Mouse (Mus musculus): ENCODE data around the gene Rarres1.

Gene Rarres1

GRCm38 (mm10) chr3:67515274-67515801 lies at the start of gene Rarres1:
Gene Rarres1, minus strand, starts transcription at chr3:67515523.
- no peak for DNase-seq (ENCODE audit: low read depth, low spot score)

DNA sequence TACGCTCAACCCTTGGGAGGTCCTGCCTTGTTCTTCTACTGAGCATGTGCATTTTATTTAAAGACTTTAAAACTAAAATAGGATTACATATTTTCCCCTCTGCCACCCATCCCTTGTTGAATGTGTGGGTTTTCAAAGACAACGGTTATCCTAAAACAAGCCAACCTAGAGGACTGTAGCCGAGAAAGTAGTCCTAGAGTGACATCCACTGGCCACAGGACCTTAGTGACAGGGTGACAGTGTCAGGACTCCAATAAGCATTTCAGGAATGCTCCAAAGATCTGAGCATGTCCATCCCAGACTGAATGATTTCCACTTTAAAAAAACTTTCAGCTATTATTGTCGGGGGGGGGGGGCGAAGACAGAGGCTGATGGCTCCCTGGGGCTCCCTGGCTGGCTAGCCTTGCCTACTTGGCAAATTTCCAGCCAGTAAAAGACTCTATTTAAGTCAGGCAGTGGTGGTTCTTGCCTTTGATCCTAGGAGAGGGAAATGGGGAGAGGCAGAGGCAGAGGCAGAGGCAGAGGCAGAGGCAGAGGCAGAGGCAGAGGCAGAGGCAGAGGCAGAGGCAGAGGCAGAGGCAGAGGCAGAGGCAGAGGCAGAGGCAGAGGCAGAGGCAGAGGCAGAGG lies 49.5 kb upstream of the Rarres1 start:
- no peak for DNase-seq (ENCODE audit: low read depth, low spot score)

GRCm38 (mm10) chr3:67557718-67558354 lies 42.5 kb upstream of the Rarres1 start:
- no peak for DNase-seq (ENCODE audit: low read depth, low spot score)

DNA sequence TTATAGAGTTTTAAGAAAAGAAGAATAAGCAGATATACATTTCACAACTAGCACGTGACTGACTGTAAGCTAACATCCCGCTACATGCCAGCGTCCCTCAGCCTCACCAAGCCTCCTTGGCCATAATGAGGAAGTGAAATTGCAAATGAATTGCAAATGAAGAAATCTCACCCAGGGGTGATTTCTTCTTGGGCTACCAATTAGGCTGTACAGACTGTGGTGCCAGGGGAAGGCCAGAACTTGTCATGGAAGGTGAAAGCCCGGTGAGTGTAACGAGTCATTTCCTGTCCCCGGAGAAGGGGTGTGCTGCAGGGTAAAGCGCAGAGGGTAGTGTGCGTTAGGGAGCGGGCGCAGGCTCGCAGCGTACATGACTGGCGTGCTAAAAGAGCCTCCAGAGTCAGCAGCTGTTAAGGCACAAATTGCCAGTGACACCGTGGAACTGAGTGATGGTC lies 41.9 kb upstream of the Rarres1 start:
- no peak for DNase-seq (ENCODE audit: low read depth, low spot score)

DNA sequence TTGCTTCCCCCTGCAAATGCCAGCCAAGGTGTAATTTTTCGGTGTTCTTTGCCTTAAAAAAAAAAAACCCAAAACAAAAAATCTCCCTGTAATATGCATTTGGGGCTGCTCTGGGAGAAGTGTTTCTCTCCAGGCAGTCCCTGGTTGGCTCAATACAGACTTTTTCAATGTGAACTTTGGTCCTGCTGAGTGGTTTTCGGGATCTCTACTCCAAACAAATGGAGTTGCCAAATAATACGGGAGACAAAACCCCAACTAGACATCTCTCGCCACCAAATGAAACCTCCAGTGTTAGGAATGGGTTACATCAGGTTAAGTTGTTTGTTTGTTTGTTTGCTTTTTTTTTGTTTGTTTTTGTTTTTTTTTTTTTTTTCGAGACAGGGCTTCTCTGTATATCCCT lies 39.9 kb upstream of the Rarres1 start:
- no peak for DNase-seq (ENCODE audit: low read depth, low spot score)

DNA sequence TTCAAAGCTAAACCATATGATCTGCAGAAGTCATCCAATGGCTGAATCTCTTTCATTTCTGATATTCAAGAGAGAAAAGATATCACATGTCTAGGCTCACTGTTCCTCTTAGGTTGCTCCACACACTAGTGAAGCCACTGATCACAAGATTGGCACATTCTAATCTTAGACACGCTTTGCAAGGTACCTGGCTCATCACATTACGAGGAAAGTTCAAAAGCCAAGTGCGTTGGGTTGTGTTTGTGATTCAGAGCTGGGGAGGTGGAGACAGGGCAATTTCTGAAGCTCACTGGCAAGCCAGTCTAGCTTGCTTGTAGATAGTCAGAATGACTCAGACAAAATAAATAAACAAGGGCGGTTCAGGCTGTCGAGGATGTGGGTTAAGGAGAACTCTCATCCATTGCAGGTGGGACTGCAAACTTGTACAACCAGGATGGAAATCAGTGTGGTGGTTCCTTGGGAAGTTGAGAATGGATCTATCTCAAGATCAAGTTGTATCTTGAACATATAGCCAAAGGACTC lies 38.7 kb upstream of the Rarres1 start:
- DNase-seq (ENCODE audit: low read depth, low spot score), result no peak

DNA sequence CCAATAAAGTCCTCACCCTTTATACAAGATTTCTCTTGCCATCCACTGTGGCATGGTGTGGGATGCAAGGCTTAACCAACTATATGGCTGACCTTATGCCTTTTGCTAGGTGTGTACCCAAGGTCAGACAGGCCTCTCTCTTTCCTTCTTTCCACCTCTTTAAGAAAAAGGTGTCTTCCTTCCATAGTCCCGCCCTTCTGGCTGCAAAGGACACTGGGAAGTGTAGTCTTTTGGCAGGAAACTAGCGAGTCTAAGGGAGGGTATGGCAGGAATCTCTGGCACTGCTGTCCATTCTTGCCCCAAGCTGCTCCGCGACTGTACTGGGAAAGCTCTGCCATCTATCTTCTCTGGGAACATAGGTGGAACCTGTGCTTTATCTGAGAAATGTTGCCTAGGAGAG lies 38.0 kb upstream of the Rarres1 start:
- no peak for DNase-seq (ENCODE audit: low read depth, low spot score)

DNA sequence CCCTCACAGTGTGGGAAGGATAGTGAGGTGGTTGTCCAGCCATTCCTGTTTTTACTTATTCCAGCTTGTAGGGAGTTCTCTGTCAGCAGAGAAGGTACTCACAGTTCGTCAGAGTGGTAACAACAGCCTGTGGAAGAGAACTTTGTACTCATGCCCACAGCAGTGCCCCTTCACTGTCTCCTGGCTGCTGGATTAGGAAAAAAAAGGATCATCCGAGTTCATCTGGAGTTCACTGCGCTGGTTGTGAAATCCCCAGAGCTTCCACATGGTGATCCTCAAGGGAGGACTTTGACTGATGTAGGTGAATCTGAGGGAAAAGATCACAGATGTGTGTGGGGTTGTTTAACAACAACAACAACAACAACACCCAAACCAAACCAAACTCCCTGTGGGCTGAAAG lies 35.9 kb upstream of the Rarres1 start:
- no peak for DNase-seq (ENCODE audit: low read depth, low spot score)

DNA sequence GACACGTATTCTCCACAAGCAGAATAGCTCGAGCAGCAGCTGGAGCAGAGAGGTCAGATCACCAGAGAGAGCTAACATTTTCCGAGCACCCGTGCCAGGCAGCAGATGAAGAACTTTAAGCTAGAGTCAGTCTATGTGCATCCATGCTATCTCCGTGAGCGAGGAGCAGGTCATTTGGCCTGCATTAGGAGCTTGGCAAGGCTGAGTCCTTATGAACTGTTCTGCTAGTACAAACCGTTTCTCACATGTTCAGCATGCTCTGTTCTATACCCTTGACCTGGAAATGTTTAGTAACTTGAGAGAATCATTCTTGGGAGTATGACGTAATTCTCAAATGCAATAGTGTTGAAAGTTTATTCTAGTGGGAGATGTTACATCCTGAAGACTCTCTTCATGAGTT lies 28.3 kb upstream of the Rarres1 start:
- DNase-seq (ENCODE audit: low read depth, low spot score), result no peak

DNA sequence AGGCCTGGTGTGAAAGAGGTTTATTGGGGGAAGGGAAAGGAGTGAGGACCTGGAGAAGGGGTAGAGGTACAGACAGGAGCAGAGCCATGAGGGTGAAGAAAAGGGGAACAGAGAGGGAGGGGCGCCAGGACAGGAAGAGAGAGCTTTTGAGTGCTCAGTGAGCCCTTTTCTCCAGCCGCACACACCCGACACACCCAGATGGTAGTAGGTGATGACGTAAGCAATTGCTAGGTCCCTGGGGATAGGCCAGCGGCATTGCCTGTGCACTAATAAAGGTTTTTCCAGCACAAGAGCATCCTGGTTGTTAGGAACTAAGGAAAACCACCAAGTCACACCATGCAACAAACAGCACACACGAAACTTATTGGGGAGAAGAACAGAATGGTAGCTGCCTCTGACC lies 9.4 kb upstream of the Rarres1 start:
- no peak for DNase-seq (ENCODE audit: low read depth, low spot score)

DNA sequence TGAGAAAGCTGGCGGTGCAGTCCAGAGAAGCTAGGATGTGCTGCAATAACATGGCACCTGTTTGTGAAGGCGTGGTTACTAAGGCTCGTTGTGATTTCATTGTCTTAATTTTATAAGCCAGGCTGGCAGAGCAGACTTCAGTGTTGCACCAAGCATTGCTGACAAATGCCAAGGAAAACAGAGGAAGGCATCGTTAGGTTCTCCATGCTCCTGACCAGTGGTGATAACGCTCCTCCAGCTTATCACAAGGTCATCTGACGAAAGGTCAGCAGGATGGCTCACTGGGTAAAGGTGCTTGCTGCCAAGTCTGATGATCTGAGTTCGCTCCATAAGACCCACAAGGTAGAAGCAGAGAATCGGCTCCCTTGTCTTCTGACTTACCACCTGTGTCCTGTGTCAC lies 7.4 kb upstream of the Rarres1 start:
- no peak for DNase-seq (ENCODE audit: low read depth, low spot score)

DNA sequence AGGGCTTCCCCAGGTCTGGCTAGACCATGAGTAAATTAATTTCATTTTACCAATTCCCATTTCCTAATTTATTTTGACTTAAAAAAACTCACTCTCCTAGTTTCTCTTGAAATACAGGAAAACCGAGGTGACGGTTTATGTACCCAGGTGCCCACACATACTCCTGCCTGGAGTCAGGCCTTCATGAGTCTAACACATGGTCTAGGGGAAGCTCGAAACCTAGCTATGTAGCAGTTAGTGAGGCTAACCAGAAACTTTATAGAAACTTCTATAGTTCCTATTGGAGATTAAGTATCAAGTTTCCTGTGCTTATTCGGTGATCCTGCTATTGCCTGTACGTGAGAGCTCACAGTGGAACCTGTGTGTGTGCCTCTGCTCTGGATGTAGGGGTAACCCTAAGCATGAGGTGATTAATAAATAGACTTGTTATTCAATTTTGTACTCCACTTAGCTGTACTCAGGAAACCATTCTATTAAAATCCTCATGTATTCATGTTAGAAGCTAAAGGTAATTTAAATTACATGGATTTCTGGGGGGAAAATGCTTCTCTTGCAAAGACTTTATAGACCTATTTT lies 5.3 kb upstream of the Rarres1 start:
- no peak for DNase-seq (ENCODE audit: low read depth, low spot score)

DNA sequence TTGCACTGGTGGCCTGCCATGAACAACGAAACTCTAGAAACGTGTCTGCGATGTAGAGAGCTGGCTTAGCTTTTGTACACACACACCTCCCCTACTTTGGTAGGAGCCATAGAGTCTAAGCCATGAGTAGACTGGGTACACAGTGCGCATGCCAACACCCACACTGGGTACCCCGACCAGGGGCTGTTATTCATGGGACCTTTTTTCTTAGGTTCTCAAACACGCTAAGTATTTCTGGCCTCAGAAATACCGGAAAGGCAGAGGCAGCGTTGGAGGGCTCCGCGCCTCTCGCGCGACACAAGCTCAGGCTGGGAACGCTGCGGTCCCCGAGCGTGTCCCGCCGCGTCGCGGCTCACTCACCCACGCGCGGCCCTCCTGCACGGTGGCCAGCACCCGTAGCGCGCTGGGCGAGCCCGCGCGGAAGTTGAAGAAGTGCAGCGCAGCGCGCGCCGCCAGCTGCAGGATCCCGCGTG lies 486 bp downstream of the Rarres1 start:
- DNase-seq (ENCODE audit: low read depth, low spot score), result no peak

DNA sequence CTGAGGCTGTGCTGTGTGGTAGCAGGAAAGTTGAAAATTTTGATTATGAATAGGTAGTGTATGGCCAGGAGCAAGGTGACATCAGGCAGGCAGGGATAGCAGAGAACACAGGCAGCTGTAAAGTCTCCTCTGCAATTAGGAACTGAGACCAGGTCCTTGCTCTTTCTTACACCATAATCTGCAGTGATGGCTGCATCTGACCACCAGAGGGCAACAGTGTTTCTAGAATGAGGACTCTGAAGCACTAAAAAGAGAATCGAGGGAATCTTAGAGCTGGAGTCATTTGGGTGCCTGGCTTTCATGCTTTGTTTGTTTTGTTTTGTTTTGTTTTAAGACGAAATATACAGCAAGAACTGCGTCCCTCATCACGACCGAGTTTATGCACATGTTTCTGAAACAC lies 2.5 kb downstream of the Rarres1 start:
- DNase-seq (ENCODE audit: low read depth, low spot score), result peak; percentile 56

GRCm38 (mm10) chr3:67508216-67508892 lies 7.0 kb downstream of the Rarres1 start:
- peak; percentile 11 for DNase-seq (ENCODE audit: low read depth, low spot score)

DNA sequence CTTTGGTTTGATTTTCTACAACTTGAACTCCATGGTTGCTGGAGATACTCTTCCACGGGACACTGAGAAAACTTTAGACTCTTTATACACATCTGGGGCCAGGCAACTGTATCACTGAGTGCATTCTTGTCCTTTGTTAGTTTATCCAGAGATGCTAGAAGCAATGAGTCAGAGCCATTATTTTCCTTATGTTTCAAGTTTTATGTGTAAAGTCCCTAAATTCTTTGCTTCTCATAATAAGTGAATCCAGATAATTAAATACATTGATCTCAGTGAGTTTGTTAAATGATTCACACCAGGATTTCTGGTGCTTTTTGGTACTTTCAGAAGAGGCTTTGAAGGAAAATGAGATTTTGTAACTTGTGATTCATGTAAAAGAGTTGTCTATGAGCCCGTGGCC lies 10.0 kb downstream of the Rarres1 start:
- no peak for DNase-seq (ENCODE audit: low read depth, low spot score)

DNA sequence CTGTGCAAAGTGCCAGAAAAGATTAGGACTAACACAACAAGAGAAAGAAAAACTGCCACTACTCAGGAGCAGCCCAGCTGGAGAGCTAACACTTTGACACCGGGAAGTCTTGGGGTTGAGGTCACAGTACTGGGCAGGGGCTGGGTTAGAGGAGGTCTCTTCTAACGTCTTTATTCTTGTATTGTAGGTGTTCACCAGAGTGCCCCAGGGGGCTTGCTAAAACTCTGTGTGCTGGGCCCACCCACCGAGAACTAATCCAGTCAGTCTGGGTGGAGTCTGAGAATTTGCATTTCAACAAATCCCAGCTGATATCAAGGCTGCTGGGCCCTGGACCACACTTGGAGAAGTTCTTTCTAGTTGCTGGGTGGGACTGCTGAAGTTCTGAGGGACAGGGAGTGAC lies 11.4 kb downstream of the Rarres1 start:
- DNase-seq (ENCODE audit: low read depth, low spot score), result no peak

DNA sequence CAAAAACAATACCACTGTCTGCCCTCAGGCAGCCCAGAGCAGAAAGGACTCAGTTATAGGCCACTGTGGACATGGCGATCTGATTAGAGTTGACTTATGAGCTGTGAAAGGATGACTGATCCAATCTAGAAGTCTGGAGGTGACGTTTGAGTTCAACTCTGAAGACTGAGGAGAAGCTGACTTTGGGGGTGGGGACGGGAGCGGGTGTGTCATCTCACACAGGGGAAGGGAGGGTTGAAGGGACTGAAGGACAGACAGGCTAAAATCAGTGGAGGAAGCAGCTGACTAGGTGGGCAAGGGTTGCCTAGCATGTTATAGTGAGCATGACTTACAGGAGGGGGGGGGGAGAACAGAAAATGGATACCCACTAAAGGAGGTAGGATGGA lies 15.9 kb downstream of the Rarres1 start:
- no peak for DNase-seq (ENCODE audit: low read depth, low spot score)

DNA sequence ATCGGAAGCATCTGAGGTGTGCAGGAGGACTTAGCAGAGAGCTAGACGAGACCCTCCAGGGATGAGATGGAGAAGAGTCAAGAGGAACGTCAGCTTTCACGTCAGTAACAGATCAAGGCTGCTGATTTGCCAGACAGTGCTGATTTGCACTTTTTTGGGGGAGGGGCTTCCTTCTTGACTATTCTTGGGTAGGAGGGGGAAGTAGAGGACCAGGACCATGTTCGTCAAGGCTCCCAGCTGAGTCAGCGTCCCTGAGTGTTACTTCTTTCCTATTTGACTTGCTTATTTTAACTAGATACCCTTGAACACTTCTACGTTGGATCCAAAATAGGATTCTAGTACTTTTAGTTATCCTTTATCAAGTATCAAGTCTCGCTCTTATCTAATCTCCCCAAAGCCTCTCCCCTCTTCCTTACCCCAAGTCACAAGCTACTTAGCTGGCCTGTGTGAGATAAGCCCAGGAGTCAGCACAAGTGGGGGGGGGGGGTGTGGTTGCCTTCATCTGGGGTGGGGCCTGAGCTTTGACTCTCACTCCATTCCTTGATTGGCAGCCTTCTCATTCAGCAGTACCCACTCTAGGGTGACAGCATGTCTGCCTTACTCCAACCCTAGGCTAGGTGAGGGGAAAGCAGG lies 16.4 kb downstream of the Rarres1 start:
- DNase-seq (ENCODE audit: low read depth, low spot score), result no peak

DNA sequence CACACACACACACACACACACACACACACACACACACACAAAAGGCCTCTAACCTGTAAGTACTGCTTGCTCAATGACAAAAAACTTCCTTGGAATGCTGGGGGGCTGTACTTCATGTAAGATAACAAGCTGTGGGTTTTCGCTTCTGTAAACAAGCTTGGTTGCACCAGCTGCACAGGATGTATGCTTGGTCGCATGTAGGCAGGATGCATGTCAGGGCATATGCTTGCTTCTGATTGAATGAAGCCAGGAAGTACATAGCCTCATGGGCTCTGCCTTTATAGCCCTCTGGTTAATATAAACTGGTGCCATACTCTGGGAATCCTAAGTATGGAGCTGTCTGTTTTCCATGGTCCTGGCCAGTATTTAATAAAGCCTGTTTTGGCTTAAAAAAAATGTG lies 17.3 kb downstream of the Rarres1 start:
- DNase-seq (ENCODE audit: low read depth, low spot score), result no peak

GRCm38 (mm10) chr3:67496310-67496709 lies 19.0 kb downstream of the Rarres1 start:
- no peak for DNase-seq (ENCODE audit: low read depth, low spot score)

DNA sequence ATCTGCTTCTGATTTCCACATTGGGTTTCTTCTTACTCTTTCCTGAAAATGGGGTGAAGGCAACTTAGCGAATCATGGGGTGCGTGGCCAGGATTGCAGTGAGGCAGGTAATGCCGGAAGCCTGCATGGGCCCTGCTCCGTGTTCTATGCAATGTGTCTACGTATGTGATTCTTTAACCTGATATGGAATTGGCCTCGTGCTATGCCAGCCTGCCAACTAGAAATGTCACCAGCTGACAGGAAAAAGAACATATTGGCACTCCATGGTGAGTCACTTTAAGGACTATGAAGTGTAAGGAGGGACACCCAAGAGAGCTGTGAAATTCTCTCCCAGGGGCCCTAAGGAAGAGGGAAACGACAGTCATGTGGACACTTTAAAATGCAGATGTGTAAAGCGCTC lies 22.2 kb downstream of the Rarres1 start:
- DNase-seq (ENCODE audit: low read depth, low spot score), result peak; percentile 27
